Mouse (Mus musculus): ENCODE measurements at regions not wholly inside any gene's neighbourhood (a gene's known extent, or its start where the extent isn't known, plus 50 kb on each side); places are given as distances from the start of the nearest gene placed in this dataset.

DNA sequence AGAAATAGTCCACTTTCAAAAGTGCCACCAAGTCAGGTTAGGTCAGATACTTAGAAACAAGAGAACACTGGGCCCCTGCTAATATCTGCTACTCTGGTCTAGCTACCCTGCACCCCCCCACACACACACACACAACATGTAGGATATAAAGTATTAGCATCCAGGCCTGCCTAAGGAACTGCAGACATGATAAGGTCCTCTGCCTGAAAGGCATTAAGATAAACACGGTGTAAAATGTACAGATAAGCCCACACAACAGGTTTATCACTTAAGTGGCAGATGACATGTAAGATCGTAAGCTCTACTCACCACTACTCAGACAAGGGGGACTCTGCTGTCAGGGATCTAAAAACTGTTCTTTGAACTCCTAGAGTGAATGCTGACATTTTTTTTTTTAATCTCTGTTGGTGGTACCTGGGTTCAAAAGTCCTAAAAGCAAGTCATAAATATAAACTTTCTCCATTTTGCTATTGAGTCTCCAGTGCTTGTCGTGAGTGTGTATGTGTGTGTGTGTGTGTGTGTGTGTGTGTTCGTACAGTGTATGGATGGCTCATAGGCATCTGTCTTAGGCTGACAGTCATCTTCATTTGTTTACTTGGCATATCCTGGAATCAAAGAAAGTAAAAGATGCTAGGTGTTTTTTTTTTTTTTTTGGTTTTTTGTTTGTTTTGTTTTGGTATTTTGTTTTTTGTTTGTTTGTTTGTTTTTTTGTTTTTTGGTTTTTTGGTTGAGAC is 52.2 kb downstream of the Gm9817 start:
- DNase-seq (ENCODE audit: low read depth): no peak

GRCm38 (mm10) chr13:45140616-45141015 is 62.1 kb downstream of the Gm9817 start:
- DNase-seq (ENCODE audit: low read depth): no peak

DNA sequence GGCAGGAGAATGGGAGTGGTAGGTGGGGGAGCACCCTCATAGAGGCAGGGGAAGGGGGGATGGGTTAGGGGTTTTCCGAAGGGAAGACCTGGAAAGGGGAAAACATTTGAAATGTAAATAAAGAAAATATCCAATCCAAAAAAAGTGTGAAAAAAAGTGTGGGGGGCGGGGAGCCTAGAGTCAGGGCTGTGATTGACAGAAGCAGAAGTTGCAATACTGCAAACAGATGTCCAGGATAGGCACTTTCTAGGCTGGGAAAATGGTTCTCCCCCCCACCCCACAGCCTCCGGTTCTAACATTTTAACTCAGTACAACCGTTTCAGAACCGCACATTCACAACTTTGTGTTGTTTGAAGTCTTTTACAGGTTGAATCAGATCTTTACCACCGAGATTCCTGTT is 66.6 kb downstream of the Gm9817 start:
- DNase-seq (ENCODE audit: low read depth): no peak

DNA sequence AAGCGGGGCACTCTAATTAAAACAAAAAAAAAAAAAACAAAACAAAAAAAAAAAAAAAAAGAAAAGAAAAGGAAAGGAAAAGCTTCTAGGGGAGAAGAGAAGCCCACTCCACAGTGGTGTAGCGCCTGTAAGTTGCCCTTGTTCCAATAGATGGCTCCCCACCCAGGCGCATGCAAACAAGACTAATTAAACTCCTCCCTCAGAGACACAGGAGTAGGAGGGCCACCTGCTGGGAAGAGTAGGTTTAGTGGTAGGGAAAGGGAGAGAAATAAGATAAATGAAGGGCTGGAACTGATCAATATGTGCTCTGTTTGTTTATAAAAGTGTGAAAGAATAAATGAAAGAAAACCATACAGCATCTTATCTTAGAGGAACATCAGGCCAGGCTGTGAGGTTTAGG is 77.7 kb downstream of the Gm9817 start:
- DNase-seq (ENCODE audit: low read depth): peak; percentile 2

DNA sequence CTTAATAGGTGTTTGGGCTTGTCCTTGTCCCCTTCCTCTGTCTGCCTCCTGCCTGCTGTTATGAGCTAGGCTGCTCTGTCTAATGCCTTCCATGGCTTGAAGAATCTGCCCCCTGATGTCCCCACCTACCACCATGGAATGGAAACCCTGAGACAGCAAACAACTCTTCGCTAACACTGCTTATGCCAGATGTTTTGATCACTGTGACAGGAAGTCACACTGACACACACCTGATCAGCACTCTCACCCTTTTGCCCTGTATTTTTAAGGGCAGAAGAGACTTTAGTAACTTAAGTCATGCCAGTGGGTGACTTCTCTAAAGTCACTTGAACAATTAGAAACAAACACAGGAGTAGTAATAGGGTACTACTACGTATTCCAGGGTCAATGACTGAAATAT is 78.5 kb downstream of the Gm9817 start:
- no peak for DNase-seq (ENCODE audit: low read depth)

GRCm38 (mm10) chr13:45160281-45160680 is 81.8 kb downstream of the Gm9817 start:
- no peak for DNase-seq (ENCODE audit: low read depth)

- no peak for DNase-seq (ENCODE audit: low read depth)
Measured at GRCm38 (mm10) chr13:45164001-45164778, 85.7 kb downstream of the Gm9817 start.

GRCm38 (mm10) chr13:45165159-45165558 is 86.7 kb downstream of the Gm9817 start:
- DNase-seq (ENCODE audit: low read depth): peak; percentile 19

DNA sequence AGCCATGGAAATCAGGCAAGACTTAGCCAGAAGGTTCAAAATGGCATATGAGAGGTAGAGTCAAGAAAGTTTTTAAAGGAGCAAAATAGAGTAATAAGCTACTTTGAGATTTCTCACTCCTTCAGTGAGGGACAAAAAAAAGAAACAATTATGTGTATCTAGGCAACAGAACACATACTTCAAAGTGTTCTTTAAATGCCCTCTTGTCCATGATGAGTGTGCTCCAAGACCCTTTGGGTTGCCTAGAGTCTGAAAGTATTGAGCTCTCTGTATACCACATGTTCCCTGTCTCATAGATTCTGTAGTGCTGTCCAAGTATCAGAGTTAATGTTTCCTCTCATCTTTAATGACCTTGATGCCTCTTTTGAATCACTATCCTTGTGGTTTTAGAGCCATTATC is 91.2 kb downstream of the Gm9817 start:
- DNase-seq (ENCODE audit: low read depth): no peak

GRCm38 (mm10) chr13:45173139-45173538 is 94.6 kb downstream of the Gm9817 start:
- no peak for DNase-seq (ENCODE audit: low read depth)

- peak; percentile 12 for DNase-seq (ENCODE audit: low read depth)
Measured at GRCm38 (mm10) chr13:45175711-45176205, 97.3 kb downstream of the Gm9817 start.

DNA sequence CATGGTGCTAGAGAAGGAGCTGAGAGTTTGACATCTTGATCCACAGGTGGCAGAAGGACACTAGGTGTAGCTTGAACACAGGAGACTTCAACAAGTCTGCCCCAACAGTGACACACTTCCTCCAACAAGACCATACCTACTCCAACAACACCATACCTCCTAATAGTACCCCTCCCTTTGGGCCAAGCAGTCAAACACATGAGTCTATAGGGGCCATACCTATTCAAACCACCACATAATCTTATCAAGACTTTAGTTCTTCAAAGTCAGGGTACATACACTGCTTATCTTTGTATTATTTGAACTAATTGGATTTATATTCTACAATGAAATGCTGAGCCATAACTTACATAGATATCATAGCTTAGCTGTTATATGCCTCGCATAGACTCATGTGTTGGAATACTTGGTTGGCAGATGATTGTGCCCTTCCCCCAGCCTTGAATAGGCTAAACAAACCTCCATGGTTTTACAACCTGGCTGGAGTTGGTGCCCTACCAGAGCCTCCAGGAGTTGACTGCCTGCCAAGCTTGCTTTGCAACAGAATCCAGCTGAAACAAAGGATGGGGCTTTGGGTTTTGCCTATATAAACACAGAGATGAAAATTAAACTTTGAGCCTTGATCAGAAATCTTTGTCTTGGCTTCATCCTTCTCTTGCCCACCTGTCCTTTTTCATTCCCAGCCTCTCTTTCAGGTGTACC is 103.2 kb downstream of the Gm9817 start:
- DNase-seq (ENCODE audit: low read depth): no peak

- DNase-seq (ENCODE audit: low read depth): peak; percentile 4
Measured at GRCm38 (mm10) chr13:45189389-45189788, 110.9 kb downstream of the Gm9817 start.

DNA sequence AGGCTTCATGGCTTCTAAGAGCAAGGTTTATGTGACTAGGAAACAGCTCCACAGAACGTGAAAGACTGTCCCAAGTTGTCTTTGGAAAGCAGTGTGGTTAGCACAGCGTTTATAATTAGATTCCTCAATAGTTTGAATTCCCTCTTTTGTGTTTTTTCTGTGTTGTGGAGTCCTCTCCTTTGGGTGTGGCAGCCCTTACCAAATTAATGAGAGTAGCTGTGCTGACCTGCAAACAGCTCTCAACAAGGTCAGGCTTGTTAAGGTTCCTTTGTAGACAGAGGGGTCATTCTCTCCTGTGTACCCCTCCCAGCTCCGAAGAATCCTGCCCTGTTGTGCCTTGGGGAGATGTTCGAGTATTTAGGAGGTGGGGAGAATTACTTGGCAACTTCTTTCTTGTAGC is 111.7 kb downstream of the Gm9817 start:
- no peak for DNase-seq (ENCODE audit: low read depth)

DNA sequence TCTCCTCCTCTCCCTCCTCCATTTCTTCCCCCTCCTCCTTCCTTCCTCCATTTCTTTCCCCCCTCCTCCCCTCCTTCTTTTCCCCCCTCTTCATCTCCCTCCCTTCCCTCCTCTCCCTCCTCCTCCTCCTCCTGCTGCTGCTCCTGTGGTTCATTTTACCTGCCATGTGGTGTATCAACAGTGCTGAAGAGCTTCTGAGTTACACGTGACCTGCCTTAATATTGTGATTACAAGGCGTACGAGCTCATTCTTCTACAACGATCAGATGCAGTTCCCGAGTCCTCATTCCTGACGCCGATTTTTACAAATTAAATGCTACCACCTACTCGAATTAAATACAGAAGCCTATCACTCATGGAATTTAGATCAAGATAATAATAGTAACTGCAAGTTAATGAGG is 113.6 kb downstream of the Gm9817 start:
- DNase-seq (ENCODE audit: low read depth): no peak

DNA sequence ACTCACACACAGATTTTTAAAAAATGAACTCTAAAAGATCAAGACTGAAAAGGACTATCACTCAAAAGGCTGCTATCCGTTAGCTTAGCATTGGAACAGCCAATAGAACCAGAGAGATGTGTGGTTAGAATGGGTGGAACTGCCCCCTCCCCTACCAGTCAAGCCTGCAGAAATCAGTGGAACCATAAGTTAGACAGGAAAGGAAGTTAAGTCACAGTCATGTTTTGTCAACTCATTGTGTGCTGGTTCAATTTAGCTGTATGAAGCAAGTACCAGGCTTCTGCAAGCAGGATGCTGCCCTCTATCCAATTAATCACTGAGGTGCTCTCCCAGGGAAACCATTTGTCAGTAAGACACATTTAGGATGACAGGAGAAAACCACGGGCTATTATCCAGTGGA is 117.1 kb downstream of the Gm9817 start:
- DNase-seq (ENCODE audit: low read depth): no peak

DNA sequence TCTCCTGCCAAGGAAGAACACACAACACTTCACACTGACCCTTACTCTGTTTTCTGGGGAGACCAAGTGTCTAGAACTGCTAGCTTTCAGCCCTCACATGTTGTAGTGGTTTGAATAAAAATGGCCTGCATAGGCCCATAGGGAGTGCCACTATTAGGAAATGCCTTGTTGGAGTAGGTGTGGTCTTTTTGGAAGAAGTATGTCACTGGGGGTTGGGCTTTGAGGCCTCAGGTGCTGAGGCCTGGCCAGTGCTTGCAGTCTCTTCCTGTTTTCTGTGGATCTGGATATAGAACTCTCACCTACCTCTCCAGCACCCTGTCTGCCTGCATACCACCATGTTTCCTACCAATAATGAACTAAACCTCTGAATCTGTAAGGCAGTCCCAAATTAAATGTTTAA is 117.9 kb downstream of the Gm9817 start:
- DNase-seq (ENCODE audit: low read depth): no peak

DNA sequence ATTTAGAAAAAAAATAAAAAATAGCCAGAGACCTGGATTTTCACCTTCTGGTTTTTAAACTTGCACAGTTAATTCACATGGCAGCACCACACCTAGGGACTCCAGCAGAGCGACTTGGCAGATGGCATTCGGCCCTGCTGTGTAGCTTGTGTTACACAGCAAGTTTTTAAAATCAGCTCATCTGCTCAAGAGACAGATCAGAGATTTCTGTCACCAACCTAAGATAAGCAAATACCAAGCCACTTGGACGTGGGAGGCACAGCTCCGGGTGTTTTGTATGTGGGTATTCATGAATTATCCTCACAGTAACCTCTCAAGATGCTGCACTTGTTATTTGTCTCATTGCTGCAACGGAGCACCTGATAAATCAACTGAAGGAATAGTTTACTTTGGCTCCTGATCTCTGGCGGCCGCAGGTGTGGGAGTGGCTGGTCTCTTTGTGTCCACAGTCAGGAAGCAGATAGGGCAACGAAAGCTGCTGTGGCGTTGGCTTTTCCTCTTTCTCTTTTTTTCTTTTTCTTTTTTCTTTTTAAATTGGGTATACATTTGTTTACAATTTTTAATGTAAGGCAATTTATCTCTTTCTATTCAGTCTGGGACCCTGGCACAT is 122.1 kb downstream of the Gm9817 start:
- no peak for DNase-seq (ENCODE audit: low read depth)

DNA sequence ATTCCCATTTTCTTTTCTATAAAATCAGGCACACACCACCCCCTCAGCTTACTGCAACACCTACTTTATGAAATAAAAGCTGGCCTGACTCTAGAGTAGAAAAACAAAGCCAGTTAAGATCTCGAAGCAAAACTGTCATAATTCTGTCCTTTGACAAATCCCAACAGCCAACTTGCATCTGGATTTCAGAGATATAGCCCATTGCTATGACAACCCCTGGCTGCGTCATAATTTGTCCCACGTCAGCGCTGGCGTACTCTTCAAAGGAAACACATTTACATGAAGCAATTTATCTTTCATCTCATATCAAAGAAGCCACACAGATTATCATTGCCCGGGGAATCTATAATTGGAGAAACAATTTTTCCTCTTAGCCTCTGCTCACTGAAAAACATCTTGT is 126.4 kb downstream of the Gm9817 start:
- peak; percentile 2 for DNase-seq (ENCODE audit: low read depth)

GRCm38 (mm10) chr13:45208540-45209197 is 130.2 kb downstream of the Gm9817 start:
- DNase-seq (ENCODE audit: low read depth): no peak

DNA sequence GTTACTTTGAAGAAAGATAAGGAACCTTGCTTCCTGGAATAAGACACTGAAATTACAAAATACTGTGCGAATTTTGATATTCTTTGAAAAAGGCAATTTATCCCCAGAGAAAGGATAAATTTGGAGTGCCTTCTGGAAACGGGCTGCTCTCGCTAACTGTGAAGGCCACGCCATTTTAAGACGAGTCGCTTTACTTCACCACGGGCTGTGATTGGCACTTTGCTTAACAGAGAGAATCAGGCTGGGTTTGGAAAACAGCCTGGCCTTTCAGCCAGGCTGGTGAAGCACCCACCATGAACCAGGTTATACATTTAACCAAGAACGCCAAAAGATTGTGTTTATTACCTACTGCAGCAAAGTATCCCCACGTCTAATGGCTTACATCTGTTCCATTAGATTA is 132.7 kb downstream of the Gm9817 start:
- DNase-seq (ENCODE audit: low read depth): no peak

Measured in NIH3T3 (cell line).